Mouse (Mus musculus): ENCODE results near the gene Zfp688. TPM values are rescaled to one million over a fixed set of nuclear protein-coding genes. Genes with fewer than 3 reads are reported as not detected.

Gene Zfp688
- total and polyA plus RNA-seq, 3 experiments, result 8.6 to 18.1 TPM; not detected in 1

DNA sequence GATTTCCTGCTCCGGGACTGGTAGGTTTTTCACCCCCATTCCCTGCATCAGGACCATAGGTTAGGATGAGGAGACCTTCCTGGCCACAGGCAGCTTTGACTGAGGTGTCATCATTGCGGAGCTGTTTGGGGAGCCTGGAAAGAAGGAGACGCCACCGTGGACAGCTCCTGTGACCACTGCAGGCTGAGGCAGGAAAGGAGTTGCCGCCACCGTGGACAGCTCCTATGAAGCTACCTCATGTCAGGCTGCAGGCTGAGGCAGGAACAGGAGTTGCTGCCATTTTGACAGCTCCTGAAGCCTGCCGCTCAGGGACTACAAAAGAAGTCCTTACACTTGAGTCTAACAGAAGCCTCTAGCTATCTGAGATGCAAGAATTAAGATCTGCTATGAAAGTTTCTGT lies 33.0 kb upstream of the Zfp688 start:
- Histone ChIP-seq H3K79me2 (ENCODE audit: control insufficient read depth, insufficient read depth, low read length, poor library complexity) (peaks cover 17% of the 10 kb centered on the region), H3K36me3 (ENCODE audit: control insufficient read depth in 1 of 2, insufficient read depth in 2 of 2, low read length in 2 of 2) (peaks cover 3 to 11% of the 10 kb centered on the region in 2 experiments), H3K9ac (ENCODE audit: control insufficient read depth, low read depth, low read length, poor library complexity, severe bottlenecking) (no peak overlapping the region), H3K4me1 (ENCODE audit: control insufficient read depth in 1 of 2, insufficient read depth in 2 of 2, low read length in 2 of 2) (peaks cover 0 to 11% of the 10 kb centered on the region in 2 experiments; a peak in 1 of 4 replicates), H3K27me3 (ENCODE audit: control insufficient read depth in 1 of 2, insufficient read depth in 2 of 2, low read length in 2 of 2) (no peaks in the 10 kb centered on the region), H3K4me3 (ENCODE audit: control insufficient read depth in 1 of 2, insufficient read depth in 1 of 2, low read depth in 2 of 2, low read length in 2 of 2) (no peak overlapping the region), H3K27ac (ENCODE audit: control insufficient read depth, low read depth, low read length) (no peak overlapping the region), H3K9me3 (replicated peaks; ENCODE audit: insufficient read depth, low read length) (no peaks in the 10 kb centered on the region)
- TF ChIP-seq MXI1 (IDR thresholded peaks at IDR 0.05; ENCODE audit: low read depth, low read length) (peak; percentile 93), SIN3A (IDR thresholded peaks at IDR 0.05; ENCODE audit: low read length) (peak; percentile 94), ZNF384 (IDR thresholded peaks at IDR 0.05; ENCODE audit: low read depth, low read length) (no peak)
- DNase-seq (ENCODE audit: low read depth, low spot score), result peak; percentile 48

DNA sequence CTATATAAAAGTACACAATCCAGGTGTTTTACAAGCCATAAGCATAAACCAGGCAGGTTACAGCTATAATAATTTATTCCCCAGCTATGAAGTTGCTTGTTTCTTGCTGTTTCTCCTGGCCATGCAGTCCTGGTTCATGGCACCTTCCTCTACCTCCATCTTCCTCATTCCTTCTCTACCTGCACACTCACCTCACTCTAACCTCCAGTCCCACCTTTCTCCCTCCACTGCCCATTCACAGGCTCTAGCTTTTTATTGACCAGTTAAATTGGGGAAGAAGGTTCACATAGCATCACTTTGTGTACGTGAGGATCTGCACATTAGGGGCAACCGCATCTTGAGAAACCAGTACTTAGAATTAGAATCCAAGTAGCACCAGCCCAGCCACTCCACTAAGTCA lies 31.2 kb upstream of the Zfp688 start:
- H3K4me3 ChIP-seq (ENCODE audit: control insufficient read depth in 1 of 2, insufficient read depth in 1 of 2, low read depth in 2 of 2, low read length in 2 of 2), result no peak overlapping the region
- no peak for DNase-seq (ENCODE audit: low read depth, low spot score)
- TF ChIP-seq CHD1 (IDR thresholded peaks at IDR 0.05; ENCODE audit: low read depth, low read length), result no peak
- no peak for TF ChIP-seq ETS1 (IDR thresholded peaks at IDR 0.05; ENCODE audit: low read depth, low read length)
- TF ChIP-seq MYB (IDR thresholded peaks at IDR 0.05; ENCODE audit: low read depth, low read length), result no peak
- TF ChIP-seq USF2 (IDR thresholded peaks at IDR 0.05; ENCODE audit: borderline replicate concordance in 1 of 2, insufficient read depth in 1 of 2, low read depth in 1 of 2, low read length in 2 of 2), result no peak
- no peak for TF ChIP-seq ZNF384 (IDR thresholded peaks at IDR 0.05; ENCODE audit: low read depth, low read length)
- no peak for TF ChIP-seq ZKSCAN1 (IDR thresholded peaks at IDR 0.05; ENCODE audit: low read depth, low read length)
- no peak for TF ChIP-seq MXI1 (IDR thresholded peaks at IDR 0.05; ENCODE audit: low read depth, low read length)
- no peak for TF ChIP-seq CTCF (IDR thresholded peaks at IDR 0.05 in 2 of 3, conservative IDR thresholded peaks at IDR 0.05 in 1 of 3; ENCODE audit: control insufficient read depth in 1 of 3, insufficient read depth in 1 of 3, low read depth in 2 of 3, low read length in 3 of 3, poor library complexity in 1 of 3, severe bottlenecking in 1 of 3)
- TF ChIP-seq POLR2A (IDR thresholded peaks at IDR 0.05; ENCODE audit: control insufficient read depth in 1 of 2, insufficient read depth in 1 of 2, low read depth in 1 of 2, low read length in 2 of 2, poor library complexity in 1 of 2), result no peak
- no peak for TF ChIP-seq E2F4 (IDR thresholded peaks at IDR 0.05; ENCODE audit: borderline replicate concordance, low read depth, low read length)
- no peak for TF ChIP-seq MEF2A (IDR thresholded peaks at IDR 0.05; ENCODE audit: extremely low read depth, insufficient replicate concordance, low read depth, low read length, poor library complexity, severe bottlenecking)
- TF ChIP-seq CHD2 (IDR thresholded peaks at IDR 0.05; ENCODE audit: low read length), result no peak
- no peak for TF ChIP-seq MYC (IDR thresholded peaks at IDR 0.05; ENCODE audit: low read depth, low read length)
- no peak for TF ChIP-seq BHLHE40 (IDR thresholded peaks at IDR 0.05; ENCODE audit: borderline replicate concordance, low read depth, low read length)
- no peak for TF ChIP-seq TCF12 (IDR thresholded peaks at IDR 0.05; ENCODE audit: low read depth, low read length)
- no peak for TF ChIP-seq GABPA (IDR thresholded peaks at IDR 0.05; ENCODE audit: low read depth, low read length)
- no peak for TF ChIP-seq GATA1 (IDR thresholded peaks at IDR 0.05; ENCODE audit: low read depth, low read length)
- TF ChIP-seq USF1 (IDR thresholded peaks at IDR 0.05; ENCODE audit: low read depth, low read length), result no peak
- no peak for TF ChIP-seq POLR2AphosphoS2 (IDR thresholded peaks at IDR 0.05; ENCODE audit: low read length)
- TF ChIP-seq HCFC1 (IDR thresholded peaks at IDR 0.05; ENCODE audit: low read depth, low read length), result no peak
- H3K9ac ChIP-seq (ENCODE audit: control insufficient read depth, low read depth, low read length, poor library complexity, severe bottlenecking), result no peak overlapping the region
- no peaks in the 10 kb centered on the region for H3K27me3 ChIP-seq (ENCODE audit: control insufficient read depth in 1 of 2, insufficient read depth in 2 of 2, low read length in 2 of 2)
- peaks cover 3 to 14% of the 10 kb centered on the region in 2 experiments; a peak in 3 of 4 replicates for H3K36me3 ChIP-seq (ENCODE audit: control insufficient read depth in 1 of 2, insufficient read depth in 2 of 2, low read length in 2 of 2)
- H3K79me2 ChIP-seq (ENCODE audit: control insufficient read depth, insufficient read depth, low read length, poor library complexity), result peaks cover 33% of the 10 kb centered on the region
- no peaks in the 10 kb centered on the region for H3K9me3 ChIP-seq (replicated peaks; ENCODE audit: insufficient read depth, low read length)
- no peak overlapping the region for H3K27ac ChIP-seq (ENCODE audit: control insufficient read depth, low read depth, low read length)
- H3K4me1 ChIP-seq (ENCODE audit: control insufficient read depth in 1 of 2, insufficient read depth in 2 of 2, low read length in 2 of 2), result peaks cover 0 to 15% of the 10 kb centered on the region in 2 experiments; a peak in 2 of 4 replicates
